Mouse (Mus musculus): ENCODE measurements around the gene Gm21987.

GRCm38 (mm10) chr16:38369992-38370484, 23.2 kb downstream of the Gm21987 start:
- TF ChIP-seq CTCF (IDR thresholded peaks at IDR 0.05; ENCODE audit: insufficient read depth, low read length) (no peak), POLR2A (IDR thresholded peaks at IDR 0.05; ENCODE audit: borderline replicate concordance, extremely low read depth, low read depth, low read length) (no peak)

Measured in lung, adult 2 months (tissue).